Mouse (Mus musculus): Measurements from ENCODE around the gene Hes5.

GRCm38 (mm10) chr4:154935788-154936187 is 24.9 kb upstream of the Hes5 start:
- TF ChIP-seq CTCF (conservative IDR thresholded peaks at IDR 0.05; ENCODE audit: low read length) (peak; percentile 33), POU5F1 (IDR thresholded peaks at IDR 0.05; ENCODE audit: borderline replicate concordance, low read length) (no peak)
